Mouse (Mus musculus): ENCODE results near the gene Gm10295.

- TF ChIP-seq POLR2A (IDR thresholded peaks at IDR 0.05; ENCODE audit: insufficient read depth, low read depth, low read length) (no peak), CTCF (IDR thresholded peaks at IDR 0.05; ENCODE audit: insufficient read depth, low read depth, low read length) (no peak)
These were observed 47.1 kb upstream of the Gm10295 start for GRCm38 (mm10) chr7:71398389-71398788.
